Mouse (Mus musculus): ENCODE measurements around the gene Rassf6.

The Rassf6 gene

GRCm38 (mm10) chr5:90640286-90641217 is at the start of gene Rassf6:
Rassf6 (minus strand) TSS chr5:90640657.
- DNase-seq, result no peak

- DNase-seq, result no peak
These were observed 49.1 kb upstream of the Rassf6 start for GRCm38 (mm10) chr5:90689426-90690128.

GRCm38 (mm10) chr5:90687913-90688312 is 47.5 kb upstream of the Rassf6 start:
- no peak for DNase-seq

GRCm38 (mm10) chr5:90684994-90685393 is 44.5 kb upstream of the Rassf6 start:
- DNase-seq, result no peak

GRCm38 (mm10) chr5:90681842-90682241 is 41.4 kb upstream of the Rassf6 start:
- DNase-seq, result no peak

GRCm38 (mm10) chr5:90677560-90677959 is 37.1 kb upstream of the Rassf6 start:
- DNase-seq, result no peak

GRCm38 (mm10) chr5:90661852-90662251 is 21.4 kb upstream of the Rassf6 start:
- DNase-seq, result no peak

- no peak for DNase-seq
These were observed 21.0 kb upstream of the Rassf6 start for GRCm38 (mm10) chr5:90661436-90661835.

- DNase-seq, result no peak
These were observed 20.0 kb upstream of the Rassf6 start for GRCm38 (mm10) chr5:90660411-90660810.

- no peak for DNase-seq
These were observed 16.2 kb upstream of the Rassf6 start for GRCm38 (mm10) chr5:90656681-90657080.

GRCm38 (mm10) chr5:90655891-90656290 is 15.4 kb upstream of the Rassf6 start:
- no peak for DNase-seq

- DNase-seq, result no peak
These were observed 14.3 kb upstream of the Rassf6 start for GRCm38 (mm10) chr5:90654798-90655197.

- DNase-seq, result no peak
These were observed 12.3 kb upstream of the Rassf6 start for GRCm38 (mm10) chr5:90652724-90653123.

GRCm38 (mm10) chr5:90650466-90651150 is 10.2 kb upstream of the Rassf6 start:
- DNase-seq, result no peak

- DNase-seq, result no peak
These were observed 7.0 kb upstream of the Rassf6 start for GRCm38 (mm10) chr5:90647473-90647872.

- DNase-seq, result no peak
These were observed 5.9 kb upstream of the Rassf6 start for GRCm38 (mm10) chr5:90646398-90646797.

- DNase-seq, result no peak
These were observed 5.1 kb upstream of the Rassf6 start for GRCm38 (mm10) chr5:90645579-90645978.

- DNase-seq, result no peak
These were observed 757 bp upstream of the Rassf6 start for GRCm38 (mm10) chr5:90641218-90641610.

- no peak for DNase-seq
These were observed 5.6 kb downstream of the Rassf6 start for GRCm38 (mm10) chr5:90634885-90635284.

- DNase-seq, result no peak
These were observed 11.9 kb downstream of the Rassf6 start for GRCm38 (mm10) chr5:90628530-90628929.

GRCm38 (mm10) chr5:90628011-90628410 is 12.4 kb downstream of the Rassf6 start:
- no peak for DNase-seq

- no peak for DNase-seq
These were observed 13.0 kb downstream of the Rassf6 start for GRCm38 (mm10) chr5:90627423-90627822.

GRCm38 (mm10) chr5:90624708-90625425 is 15.6 kb downstream of the Rassf6 start:
- DNase-seq, result no peak

All from thymus, postnatal 36 days (tissue).